Mouse (Mus musculus) liver, adult 2 months (tissue): Measurements from ENCODE around the gene 1110051M20Rik.

Experiments used
- CTCF ChIP-seq: fragments of 200-500 bp; IDR thresholded peaks from 2 replicates; pipeline ENCODE4 v1.5.1; 2011; ENCODE audit warnings: low read depth, low read length, control low read depth
- POLR2A ChIP-seq: fragments of 200-500 bp; IDR thresholded peaks from 2 replicates; pipeline ENCODE4 v1.6.1; 2011; ENCODE audit warnings: low read length, control low read depth; ENCODE audit not compliant: insufficient read depth; ENCODE audit errors: extremely low read depth

GRCm38 (mm10) chr2:91377038-91377437 lies 67.5 kb downstream of the 1110051M20Rik start:
- TF ChIP-seq CTCF (no peak), POLR2A (no peak)
